Mouse (Mus musculus): ENCODE results near the gene Olfr313.

Gene Olfr313

GRCm38 (mm10) chr11:58847636-58848035 lies 32.8 kb downstream of the Olfr313 start:
- no peak for DNase-seq (ENCODE audit: low read depth, low spot score)

GRCm38 (mm10) chr11:58849731-58850130 lies 34.9 kb downstream of the Olfr313 start:
- no peak for DNase-seq (ENCODE audit: low read depth, low spot score)

GRCm38 (mm10) chr11:58860744-58861143 lies 45.9 kb downstream of the Olfr313 start:
- no peak for DNase-seq (ENCODE audit: low read depth, low spot score)

- DNase-seq (ENCODE audit: low read depth, low spot score) = peak; percentile 80
Measured at GRCm38 (mm10) chr11:58867039-58867953, 52.5 kb downstream of the Olfr313 start, which contains the start of gene 2810021J22Rik. Gene 2810021J22Rik (plus strand): TSS chr11:58867216.

GRCm38 (mm10) chr11:58867954-58868330 lies 53.1 kb downstream of the Olfr313 start:
- no peak for DNase-seq (ENCODE audit: low read depth, low spot score)

All from mesoderm, embryonic 11.5 days (tissue).